In the genomic region with DNA sequence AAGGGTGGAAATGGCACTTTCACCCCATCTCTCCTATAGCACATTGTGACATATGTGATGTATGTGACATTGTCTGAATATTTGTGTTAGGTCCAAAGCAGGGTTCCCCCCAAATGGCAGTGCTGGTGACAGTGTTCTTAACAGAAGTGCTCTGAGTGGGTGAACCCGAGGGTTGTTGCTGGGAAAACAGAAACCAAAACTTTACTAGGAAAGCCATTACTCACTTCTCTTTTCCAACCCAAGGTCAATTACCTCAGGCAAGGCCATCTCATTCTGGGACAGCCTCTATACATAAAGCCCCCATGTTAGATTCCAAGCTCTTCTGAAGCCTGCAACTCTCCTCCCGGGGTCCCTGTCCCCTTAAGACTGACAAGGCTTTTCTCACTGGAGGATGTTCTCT, we compare ENCODE assay signal across 19 mouse cellular contexts. TPM values are rescaled to one million over a fixed set of nuclear protein-coding genes. Genes with fewer than 3 reads are reported as not detected.
"Had no signal": no experiment of that assay in that cellular context is flagged by ENCODE, and none has a peak within 500 bp of the region (broad histone marks: within the 10 kb centered on the region; RNA-seq: fewer than 3 reads in every experiment).

No protein-coding gene starts in this region.

- H3K27ac ChIP-seq: layer of hippocampus, adult 2 months; limb, embryonic 12.5 days; liver, embryonic 13.5 days; lung, embryonic 15.5 days; midbrain, embryonic 15.5 days; neural tube, embryonic 15.5 days had no signal

- ATAC-seq: liver, postnatal 0 days; midbrain, embryonic 15.5 days had no signal

- H3K4me1 ChIP-seq: limb, embryonic 12.5 days; liver, embryonic 13.5 days; lung, embryonic 15.5 days; midbrain, embryonic 15.5 days; neural tube, embryonic 15.5 days had no signal

- DNase-seq: kidney, adult 18-20 months; kidney, postnatal 10 days; kidney, postnatal 4 days; liver; liver, embryonic 13.5 days; liver, postnatal 0 days; lung, postnatal 14 days; right cerebral cortex, adult 18-20 months; spleen, adult 18-20 months; thymus, postnatal 36 days had no signal

- H3K4me3 ChIP-seq: layer of hippocampus, adult 2 months; limb, embryonic 12.5 days; liver, embryonic 13.5 days; lung, embryonic 15.5 days; midbrain, embryonic 15.5 days; neural tube, embryonic 15.5 days had no signal

RNA-seq across cellular contexts. Expression of gene Scimp, which starts 26.5 kb away (rescaled TPM):
- total RNA-seq: layer of hippocampus, adult 2 months; layer of hippocampus, postnatal 10 days; left cerebral cortex, postnatal 36 days had no signal
- polyA plus RNA-seq: kidney, embryonic 14.5 days; limb, embryonic 12.5 days; midbrain, embryonic 11.5 days; midbrain, embryonic 15.5 days had no signal
